Mouse (Mus musculus) adrenal gland, adult 8-10 months (tissue): ENCODE measurements at regions not wholly inside any gene's neighbourhood (a gene's known extent, or its start where the extent isn't known, plus 50 kb on each side); places are given as distances from the start of the nearest gene placed in this dataset.

Experiments
- DNase-seq: peaks from one replicate; pipeline ENCODE4 v3.0.0; 2022

DNA sequence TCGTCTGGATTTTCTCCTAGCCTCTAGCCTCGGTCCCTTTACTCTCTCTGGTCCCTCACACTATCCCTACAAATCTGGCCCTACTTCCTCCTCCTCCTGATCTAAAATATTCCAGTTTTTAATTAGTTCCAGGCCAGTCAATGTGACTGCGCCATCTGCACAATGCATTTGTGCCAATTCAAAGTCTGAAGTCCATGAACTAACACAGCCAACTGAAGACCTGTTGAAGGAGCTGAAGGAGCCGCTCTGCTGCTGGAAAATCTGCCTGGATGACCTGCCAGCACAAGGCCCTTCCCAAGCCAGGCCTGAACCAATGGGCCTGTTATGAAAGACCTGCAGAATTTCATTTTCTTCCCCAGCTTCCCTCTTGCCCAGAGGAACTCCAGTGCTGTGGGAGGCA is 197.9 kb upstream of the Mctp2 start:
- DNase-seq, result no peak

DNA sequence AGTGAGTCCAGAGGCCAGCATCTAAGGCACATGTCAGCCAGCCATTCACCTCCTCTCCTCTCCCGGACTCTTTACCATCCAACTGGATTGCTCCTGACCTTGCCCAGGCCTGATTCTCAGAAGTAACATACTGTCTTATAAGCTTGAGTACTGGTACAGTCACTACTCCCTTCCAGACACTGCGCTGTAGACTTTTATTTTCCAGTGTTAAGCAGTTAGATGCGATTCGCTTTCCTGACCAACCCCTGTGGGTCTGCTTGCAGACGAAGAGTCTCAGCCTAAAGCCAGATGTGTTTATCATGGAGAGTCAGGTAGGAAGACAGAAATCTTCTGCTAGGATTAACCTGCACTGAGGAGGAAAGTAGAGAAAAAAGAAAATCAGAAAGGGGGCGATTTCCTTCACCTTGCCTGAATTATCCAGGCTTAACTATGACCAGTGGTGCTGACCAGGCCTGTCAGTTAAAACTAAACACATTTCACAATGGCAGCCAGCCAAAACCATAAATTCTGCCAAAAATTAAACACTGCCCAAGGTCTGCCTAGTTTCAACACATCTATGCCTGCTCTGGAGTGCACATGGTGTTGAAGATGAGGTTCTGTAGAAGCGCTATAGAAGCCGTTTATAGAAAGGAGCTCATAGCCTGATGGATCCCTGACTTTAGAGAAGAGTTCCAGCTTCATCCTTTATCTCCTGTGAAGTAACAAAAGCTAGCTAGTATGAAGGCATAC is 199.5 kb upstream of the Mctp2 start:
- DNase-seq, result peak; percentile 39

DNA sequence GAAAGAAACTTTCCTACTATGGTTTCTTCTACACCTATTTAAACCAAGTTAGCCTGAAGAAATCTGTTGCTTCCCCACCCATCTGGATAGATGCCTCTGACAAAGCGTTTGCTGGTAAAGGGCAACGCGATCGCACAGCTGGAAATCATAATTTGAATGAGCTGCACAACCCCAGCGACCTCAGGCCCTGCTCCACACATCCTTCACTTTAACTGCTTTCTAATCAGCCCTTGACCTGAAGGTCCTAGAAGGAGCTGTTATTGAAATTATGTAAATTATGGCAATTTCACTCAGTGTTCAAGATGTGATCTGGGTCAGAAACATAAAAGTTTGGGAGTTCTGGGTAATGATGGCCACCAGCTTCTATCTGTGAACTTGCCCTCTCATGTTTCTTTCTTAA is 201.5 kb upstream of the Mctp2 start:
- DNase-seq, result no peak

DNA sequence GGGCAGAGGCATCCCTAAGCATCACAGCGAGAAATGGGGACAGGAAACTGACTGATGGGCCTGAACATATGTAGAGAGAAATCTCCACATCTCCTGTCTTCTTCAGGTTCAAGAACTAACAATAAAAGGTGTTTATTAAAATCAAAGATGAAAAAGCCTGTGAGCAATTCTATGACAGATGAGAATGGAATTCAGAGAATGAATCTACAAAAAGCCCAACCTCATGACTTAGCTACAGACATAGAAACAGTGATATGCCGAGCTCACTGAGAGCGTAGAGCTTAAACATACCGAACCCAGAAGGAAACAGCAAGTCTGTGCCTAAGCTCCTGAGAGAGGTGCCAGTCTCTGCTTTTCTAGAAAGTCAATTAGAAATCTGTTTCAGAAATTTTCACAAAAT is 203.7 kb upstream of the Mctp2 start:
- no peak for DNase-seq

DNA sequence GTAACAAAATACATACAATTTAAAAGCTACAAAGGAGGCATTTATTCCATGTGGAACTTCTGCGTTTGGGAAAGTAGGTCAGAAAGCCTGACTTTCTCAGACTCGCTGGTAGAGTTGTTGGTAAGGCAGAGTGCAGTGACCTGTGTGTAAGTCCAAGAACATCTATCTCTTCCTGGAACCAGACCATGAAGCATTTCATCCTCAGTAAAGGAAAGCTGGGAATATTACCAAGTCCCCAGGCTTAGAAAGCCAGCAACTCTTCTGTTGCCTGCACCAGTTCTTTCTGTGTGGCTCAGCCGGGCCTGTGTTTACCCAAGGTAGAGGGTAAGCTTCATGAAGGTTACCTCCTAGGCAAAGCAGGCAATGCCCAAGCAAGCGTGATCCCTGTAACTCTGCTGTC is 207.0 kb upstream of the Mctp2 start:
- DNase-seq, result no peak

DNA sequence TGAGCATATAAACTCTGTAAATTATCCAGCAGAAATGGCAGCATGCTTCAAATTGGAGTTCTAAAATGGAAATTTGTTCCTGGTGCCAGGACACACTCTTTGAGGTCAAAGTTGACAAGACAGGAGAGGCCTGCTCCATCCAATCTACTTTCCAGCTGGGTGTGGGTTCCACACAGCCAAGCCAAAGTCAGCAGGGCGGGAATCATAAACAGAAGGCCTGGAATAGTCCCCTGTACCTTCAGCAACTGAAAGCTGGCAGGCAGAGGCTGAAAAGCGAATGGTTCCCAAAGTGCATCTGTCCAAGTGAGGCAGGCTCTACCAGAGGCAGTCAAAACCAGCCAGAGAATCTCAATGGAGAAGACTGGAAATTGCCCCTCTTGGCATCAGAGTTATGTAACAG is 208.4 kb upstream of the Mctp2 start:
- DNase-seq, result no peak

DNA sequence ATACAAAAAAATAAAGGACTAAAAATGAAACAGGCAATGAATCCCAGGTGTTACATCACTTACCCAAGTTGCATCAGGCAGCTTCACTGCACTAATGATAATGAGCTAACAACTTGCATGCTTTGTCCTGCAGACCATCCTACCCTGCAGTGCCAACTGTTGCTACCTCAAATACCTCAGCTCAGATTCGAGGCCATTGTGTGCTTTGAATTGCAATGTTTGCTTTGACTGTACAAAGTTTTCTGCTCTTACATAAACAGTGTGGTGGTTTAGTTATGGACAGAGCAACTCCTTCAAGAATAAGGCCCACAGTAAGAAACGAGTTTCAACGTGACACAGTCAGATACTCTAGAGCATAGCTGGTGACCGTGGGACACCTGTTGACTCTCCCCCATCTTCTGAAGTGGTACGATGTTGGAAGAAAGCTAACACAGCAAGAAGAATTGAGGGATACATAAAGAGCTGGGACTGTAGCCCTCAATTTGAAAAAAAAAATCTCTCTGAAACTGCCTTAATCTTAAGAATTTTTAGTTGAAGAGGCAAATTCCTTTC is 212.1 kb upstream of the Mctp2 start:
- no peak for DNase-seq

DNA sequence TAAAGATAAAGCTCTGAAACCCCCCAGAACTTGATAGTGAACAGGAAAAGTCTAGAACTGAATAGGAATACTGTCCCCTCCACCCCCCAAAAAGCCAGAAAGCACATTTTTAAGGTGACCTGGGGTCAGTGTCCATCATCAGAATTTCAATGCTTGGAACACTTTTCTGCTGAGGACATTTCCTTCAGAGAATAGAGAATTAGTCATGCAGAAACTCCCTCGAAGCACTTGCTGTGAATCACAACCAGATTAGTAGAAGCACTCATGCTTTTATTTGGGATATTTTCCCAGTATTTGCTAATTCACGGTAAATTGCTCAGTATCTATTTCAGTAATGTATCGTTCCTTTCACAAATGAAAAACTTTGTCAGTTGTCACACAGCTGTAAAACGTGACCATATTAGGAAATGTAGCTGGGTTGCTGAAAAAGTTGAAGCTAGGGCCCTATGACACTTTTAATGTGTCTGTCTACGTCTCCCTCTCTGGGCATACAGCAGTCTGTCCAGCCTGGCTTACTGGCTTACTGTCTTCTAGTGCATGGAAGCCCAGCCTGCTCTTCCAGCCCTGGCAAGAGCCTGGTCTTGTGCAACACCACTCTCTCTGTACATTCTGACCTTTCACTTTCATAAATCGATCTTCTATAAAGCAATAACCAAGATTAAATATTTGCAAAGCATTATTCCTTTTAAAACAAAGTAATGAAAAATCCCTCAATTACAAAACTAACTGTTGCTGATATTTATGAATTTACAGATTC is 213.1 kb upstream of the Mctp2 start:
- no peak for DNase-seq

DNA sequence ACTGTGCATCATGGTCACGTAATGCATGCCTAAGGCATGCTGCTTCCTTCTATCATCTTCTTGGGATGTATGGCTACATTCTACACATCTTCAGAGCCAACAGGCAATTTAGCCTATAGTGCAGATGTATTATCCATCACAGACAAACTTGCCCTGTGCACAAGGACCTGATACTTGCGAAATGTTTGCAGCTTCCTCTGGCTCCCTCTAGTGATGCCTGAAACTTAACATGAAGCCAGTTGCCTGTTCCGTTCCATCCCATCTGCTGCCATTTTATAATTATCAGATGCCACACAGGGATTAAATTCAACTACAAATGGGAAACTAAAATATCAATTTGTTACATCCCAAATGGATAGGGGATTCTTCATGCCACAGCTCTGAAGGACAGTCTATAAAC is 222.5 kb upstream of the Mctp2 start:
- no peak for DNase-seq

DNA sequence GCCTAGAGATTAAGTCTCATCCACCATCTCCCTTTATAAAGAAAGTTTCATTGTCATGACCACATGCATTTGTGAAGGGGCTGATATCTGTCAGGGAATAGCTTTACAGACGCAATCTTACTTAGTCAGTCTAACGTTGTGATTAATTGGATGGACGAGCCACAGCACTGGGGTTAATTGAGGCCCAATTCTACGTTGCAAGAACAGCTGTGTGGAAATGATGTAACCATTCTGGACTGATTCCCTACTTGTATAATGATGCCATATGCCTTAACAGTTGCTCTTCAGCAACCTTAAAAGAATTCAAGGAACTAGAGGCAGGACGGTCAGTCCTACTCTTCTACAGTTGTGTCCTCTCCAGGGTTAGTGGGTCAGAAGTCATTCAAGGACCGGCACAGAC is 231.9 kb upstream of the Mctp2 start:
- DNase-seq, result no peak

DNA sequence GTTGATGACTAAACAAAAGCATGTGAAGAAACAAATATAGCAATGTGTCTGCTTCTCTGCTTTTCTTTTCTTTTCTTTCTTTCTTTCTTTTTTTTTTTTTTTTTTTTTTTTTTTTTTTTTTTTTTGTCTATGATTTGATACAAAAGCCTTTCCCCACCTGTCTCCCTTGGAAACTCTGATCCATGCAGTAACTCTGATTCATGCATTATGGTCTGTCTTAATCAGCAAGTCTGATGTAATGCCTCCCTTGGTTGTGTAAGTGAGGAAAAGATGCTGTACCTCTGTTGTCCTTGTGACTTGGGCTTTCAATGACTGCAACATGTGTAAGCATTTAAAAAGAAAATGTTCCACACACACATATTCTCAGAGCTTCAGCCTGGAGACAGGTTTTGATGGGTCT is 233.5 kb upstream of the Mctp2 start:
- DNase-seq, result no peak

DNA sequence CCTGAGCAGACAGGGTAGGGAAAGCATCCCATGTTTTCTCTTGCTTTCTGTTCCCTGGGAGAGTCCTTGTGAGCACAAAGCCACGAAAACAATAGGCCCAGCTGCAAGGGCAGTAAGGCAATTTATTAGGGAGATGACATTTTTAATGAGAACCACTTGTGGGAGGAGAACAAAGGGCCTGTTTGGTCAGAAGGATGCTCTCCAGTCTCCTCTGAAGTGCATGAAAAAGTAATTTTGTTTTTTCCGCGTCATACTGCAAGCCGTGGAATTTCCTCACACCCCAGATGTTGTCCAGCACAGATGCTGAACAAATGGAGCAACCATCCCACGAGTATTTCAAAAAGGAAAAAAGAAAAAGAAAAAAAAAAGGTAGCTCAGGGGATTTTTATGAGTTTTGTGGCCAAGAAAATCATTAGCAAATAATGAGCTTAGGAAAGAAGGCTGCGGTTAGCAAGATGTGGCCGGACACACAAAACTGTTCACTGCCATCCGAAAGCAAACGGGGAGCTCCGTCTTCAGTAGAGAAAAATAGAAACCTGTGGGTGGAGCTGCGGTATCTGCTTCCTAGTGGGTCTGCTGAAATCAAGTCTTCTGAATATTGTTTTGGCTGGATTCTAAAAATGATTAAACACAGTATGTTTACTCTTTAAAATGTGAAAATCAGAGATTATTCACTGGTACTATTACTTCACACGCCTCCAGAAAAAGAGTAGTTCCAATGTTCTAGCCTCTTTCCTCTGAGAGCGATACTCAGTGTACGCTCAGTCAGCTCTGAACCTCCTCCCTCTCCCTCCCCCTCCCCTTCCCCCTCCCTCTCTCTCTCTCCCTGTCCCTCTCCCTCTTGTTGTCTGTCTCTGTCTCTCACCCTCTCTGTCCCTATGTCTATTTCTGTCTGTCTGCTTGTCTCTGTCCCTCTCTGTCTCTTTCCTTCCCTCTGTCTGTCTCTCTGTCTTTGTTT is 235.4 kb upstream of the Mctp2 start:
- DNase-seq, result no peak

DNA sequence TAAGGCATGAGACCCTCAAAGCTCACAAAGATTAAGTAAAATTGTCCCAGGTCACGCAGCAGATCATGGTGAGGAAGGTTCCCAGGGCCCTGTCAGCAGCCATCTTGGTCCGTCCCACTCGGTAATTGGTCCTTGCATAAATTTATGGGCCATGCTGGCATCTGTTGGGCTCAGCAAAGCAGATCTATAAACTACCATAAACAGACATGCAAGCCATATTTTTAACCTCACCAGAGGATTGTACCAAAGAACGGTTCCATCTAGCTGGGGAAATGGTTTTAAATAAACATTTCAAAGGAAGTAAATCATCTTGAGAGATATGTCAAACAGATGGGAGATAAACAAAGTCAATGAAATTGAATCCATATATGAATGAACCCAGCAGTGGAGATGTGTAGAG is 237.1 kb upstream of the Mctp2 start:
- DNase-seq, result no peak

DNA sequence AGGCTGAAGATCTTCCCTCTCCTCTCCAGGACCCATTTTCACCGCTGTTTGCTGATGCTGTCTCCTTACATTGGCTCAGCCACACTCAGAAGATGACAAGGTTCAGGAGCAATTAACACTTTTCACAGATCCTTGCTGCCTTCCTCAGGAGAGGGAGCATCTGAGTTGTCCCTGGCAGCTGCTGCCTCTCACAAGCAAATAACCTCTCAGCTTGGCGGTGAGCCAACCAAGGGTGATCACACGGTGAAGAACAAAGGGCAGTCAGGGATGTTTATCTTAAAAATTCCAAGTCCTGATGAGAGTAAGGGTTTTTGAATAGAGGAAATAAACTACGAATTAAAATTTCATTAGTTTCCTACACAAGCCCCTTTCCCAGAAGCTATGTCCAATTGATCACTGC is 237.5 kb upstream of the Mctp2 start:
- no peak for DNase-seq

DNA sequence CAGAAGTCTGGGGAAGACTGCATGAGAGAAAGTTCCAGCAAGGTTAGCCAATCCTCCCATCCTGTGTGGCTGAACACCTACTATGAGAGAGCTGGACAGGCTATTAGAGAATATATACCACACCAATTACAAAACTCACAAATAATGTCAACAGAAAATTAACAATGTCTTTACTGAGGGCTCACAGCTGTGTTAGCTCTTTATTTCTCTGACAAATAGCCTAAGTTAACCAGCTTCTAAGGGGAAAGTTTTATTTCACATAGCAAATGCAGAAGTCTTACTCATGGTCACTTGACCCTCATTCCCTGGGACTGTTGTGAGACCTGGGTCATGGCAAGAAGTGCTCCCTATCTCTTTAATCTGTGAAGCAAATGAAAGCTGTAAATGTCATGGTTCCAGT is 261.0 kb upstream of the Mctp2 start:
- no peak for DNase-seq

DNA sequence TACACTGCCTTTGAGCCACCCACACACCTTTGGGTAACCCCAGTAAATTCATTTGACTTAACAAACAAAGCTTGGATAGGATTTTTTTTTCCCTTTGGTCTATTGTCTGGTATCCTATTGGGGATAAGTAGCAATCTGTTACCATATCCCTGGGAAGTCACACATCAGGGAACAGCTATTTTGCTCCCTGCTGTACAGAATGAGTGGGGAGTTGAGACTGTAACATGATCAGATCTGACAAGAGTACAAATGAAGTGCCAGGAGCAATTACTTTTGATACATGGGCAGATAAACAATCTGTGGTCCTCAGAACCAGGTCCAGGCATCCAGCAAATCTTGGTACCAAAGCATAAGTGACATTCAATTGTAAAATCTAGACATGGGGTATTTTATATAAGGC is 262.8 kb upstream of the Mctp2 start:
- DNase-seq, result no peak

DNA sequence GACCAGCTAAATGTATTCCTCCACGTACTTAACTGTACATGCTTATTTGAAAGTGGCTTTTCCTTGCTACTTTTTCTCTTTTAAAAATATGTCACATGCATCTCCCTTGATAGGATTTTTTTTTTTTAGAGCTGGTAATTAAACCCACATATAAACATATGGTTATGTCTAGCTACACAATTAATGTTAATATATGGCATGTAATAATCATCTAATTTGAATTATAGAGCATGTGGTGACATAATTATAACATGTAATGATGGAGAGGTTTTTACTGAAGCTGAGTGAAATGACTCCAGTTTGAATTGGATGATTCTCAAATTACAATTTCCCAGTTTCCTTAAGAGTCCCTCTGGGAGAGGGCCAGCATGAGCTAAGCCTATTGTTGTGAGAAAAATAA is 267.9 kb upstream of the Mctp2 start:
- no peak for DNase-seq

DNA sequence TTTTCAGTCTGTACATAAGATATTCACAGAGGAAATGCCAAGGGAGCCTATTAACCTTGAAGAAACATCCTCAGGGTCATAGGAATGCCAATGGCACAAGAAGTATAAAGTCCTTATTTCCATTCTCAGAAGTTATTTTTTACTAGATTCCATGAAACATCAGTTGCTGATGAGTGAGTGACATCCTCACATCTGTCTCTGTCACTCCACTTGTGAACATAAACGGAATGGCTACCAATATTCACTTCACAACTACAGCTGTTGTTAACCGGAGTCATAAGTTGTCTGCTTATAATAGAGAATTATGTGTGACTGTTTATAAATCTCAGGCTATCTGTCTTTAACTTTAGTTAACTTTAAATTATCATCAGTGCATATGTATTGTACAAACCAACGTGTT is 278.0 kb upstream of the Mctp2 start:
- DNase-seq, result no peak

DNA sequence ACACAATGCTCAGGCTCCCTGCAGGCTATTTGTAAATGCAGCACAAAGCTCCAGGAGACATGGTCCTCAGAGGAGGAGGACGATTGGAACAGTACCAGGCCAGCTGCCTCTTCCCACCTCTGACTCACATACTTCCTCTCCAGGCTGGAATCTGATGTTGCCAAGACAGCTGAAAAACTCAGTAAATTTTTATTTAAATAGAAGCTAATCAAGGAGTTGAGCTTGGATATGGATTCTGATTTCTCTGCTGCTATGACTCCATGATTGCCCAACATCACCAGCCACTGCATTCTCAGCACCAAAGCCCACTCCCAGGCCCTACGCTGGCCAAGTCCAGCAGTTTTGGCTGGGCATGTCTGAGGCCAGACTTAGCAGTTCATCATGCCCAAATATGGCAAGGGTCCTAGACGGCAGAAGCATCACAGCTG is 282.8 kb upstream of the Mctp2 start:
- no peak for DNase-seq

DNA sequence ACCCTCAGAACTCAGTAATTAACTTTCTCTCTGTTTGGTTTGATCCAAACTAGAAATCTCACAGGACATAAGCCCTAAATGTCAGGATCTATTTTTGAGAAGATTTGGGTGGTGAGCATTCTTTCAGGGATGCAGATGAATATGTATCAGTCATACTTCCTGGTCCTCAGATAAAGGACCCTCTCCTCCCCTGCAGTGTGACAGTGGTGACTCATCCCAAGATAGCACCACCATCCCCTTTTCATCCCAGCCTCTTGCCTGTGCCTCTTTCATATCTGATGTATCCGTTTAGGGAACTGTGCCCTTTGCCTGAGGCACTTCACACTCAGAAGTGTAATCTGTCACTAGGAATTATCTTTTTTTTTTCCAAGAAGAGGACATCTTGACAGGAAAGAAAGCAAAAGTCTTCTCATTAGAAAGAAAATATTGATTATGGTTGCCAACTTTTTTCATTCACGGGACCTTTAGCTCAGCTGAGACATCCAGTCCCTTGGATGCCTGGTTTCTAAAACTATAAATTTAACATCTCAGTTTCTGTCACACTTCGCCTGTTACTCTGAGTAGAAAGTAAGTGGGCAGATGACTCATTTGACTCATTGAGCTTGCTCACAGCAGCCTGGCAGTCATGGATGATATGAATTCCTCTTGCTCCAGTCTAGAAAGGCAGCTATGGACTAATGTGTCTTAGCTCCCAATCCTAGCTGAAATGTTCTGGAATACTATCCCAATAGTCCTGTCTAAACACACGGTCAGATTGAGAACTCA is 284.1 kb upstream of the Mctp2 start:
- no peak for DNase-seq

DNA sequence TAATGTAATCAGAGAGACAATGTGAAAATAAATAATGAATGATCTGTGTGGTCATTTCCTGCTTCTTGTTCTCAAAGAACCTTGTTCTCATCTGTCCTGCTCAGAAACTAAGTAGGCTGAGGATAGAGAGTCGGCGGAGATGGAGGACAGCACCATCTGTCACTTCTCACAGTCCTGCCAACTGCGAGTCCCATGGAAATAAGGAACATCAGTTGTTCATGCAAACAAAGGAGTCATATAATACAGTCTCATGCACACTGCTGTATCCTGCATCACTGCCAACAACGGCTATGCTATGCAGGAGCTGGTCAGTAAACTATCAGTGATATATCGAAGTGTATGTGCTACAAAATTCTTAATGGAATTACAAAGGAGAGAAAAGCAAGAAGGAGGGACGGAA is 285.7 kb upstream of the Mctp2 start:
- no peak for DNase-seq

DNA sequence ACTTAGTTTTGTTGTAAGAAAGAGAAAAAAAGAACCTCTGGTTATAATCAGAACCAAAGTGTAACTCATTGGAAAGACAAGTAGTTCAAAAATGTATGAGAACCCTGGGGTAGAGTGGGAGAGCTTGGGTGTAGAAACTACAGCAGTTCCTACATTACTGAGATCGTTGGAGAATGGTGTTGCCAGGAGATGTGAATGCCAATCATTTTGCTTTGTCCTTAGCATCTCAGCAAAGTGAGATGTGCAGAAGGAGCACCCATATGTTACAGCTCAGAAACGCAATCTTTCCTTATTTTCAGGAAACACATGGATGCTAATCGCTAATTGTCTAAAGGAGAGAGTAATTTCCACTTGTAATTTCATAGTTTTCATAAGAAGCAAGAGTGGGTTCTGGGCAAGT is 286.2 kb upstream of the Mctp2 start:
- DNase-seq, result no peak
